Mouse (Mus musculus): ENCODE measurements around the gene Kcnrg.
"Not testable (repeated sequence)": the region's sequence is repeated elsewhere in the genome, so short reads cannot be mapped to it uniquely, and the experiment has no call there.

Gene Kcnrg

GRCm38 (mm10) chr14:61607157-61607556 lies at the start of gene Kcnrg:
Gene Kcnrg (plus strand): TSS chr14:61607457.
- DNase-seq (ENCODE audit: low spot score in 2 of 2) = no peak

- DNase-seq (ENCODE audit: low spot score in 2 of 2) = no peak
Observed at GRCm38 (mm10) chr14:61558901-61559300, 48.4 kb upstream of the Kcnrg start.

GRCm38 (mm10) chr14:61559856-61560255 lies 47.4 kb upstream of the Kcnrg start:
- no peak for DNase-seq (ENCODE audit: low spot score in 2 of 2)

- DNase-seq (ENCODE audit: low spot score in 2 of 2) = not testable (repeated sequence)
Observed at GRCm38 (mm10) chr14:61566211-61566610, 41.0 kb upstream of the Kcnrg start.

GRCm38 (mm10) chr14:61569344-61569743 lies 37.9 kb upstream of the Kcnrg start:
- no peak for DNase-seq (ENCODE audit: low spot score in 2 of 2)

- peak; percentile 50 to 80 for DNase-seq (ENCODE audit: low spot score in 2 of 2)
Observed at GRCm38 (mm10) chr14:61571366-61571765, 35.9 kb upstream of the Kcnrg start.

GRCm38 (mm10) chr14:61572131-61572530 lies 35.1 kb upstream of the Kcnrg start:
- DNase-seq (ENCODE audit: low spot score in 2 of 2) = no peak

GRCm38 (mm10) chr14:61575066-61575465 lies 32.2 kb upstream of the Kcnrg start:
- DNase-seq (ENCODE audit: low spot score in 2 of 2) = peak; percentile 44 to 51

- no peak for DNase-seq (ENCODE audit: low spot score in 2 of 2)
Observed at GRCm38 (mm10) chr14:61575941-61576340, 31.3 kb upstream of the Kcnrg start.

GRCm38 (mm10) chr14:61589288-61590065 lies 17.8 kb upstream of the Kcnrg start:
- no peak for DNase-seq (ENCODE audit: low spot score in 2 of 2)

GRCm38 (mm10) chr14:61596719-61597426 lies 10.4 kb upstream of the Kcnrg start:
- no peak for DNase-seq (ENCODE audit: low spot score in 2 of 2)

GRCm38 (mm10) chr14:61597968-61598367 lies 9.3 kb upstream of the Kcnrg start, which contains the start of gene Trim13:
Gene Trim13 (plus strand): TSS chr14:61598247.
- no peak for DNase-seq (ENCODE audit: low spot score in 2 of 2)

- peak; percentile 90 for DNase-seq (ENCODE audit: low spot score in 2 of 2)
Observed at GRCm38 (mm10) chr14:61599057-61599806, 8.0 kb upstream of the Kcnrg start.

- DNase-seq (ENCODE audit: low spot score in 2 of 2) = no peak
Observed at GRCm38 (mm10) chr14:61601348-61601747, 5.9 kb upstream of the Kcnrg start.

GRCm38 (mm10) chr14:61603069-61603755 lies 4.0 kb upstream of the Kcnrg start:
- no peak for DNase-seq (ENCODE audit: low spot score in 2 of 2)

- DNase-seq (ENCODE audit: low spot score in 2 of 2) = no peak
Observed at GRCm38 (mm10) chr14:61604081-61604480, 3.2 kb upstream of the Kcnrg start.

- DNase-seq (ENCODE audit: low spot score in 2 of 2) = not testable (repeated sequence)
Observed at GRCm38 (mm10) chr14:61606088-61606487, 1.2 kb upstream of the Kcnrg start.

GRCm38 (mm10) chr14:61611766-61612165 lies 4.5 kb downstream of the Kcnrg start:
- DNase-seq (ENCODE audit: low spot score in 2 of 2) = no peak

GRCm38 (mm10) chr14:61613319-61613718 lies 6.1 kb downstream of the Kcnrg start:
- no peak for DNase-seq (ENCODE audit: low spot score in 2 of 2)

- no peak for DNase-seq (ENCODE audit: low spot score in 2 of 2)
Observed at GRCm38 (mm10) chr14:61620371-61620770, 13.1 kb downstream of the Kcnrg start.

GRCm38 (mm10) chr14:61635969-61636368 lies 28.7 kb downstream of the Kcnrg start:
- DNase-seq (ENCODE audit: low spot score in 2 of 2) = no peak

GRCm38 (mm10) chr14:61642668-61643067 lies 35.4 kb downstream of the Kcnrg start:
- no peak for DNase-seq (ENCODE audit: low spot score in 2 of 2)

All from heart, adult 9 months (tissue).